Mouse (Mus musculus): ENCODE measurements around the gene Rabepk.
"Not testable (repeated sequence)": the region's sequence is repeated elsewhere in the genome, so short reads cannot be mapped to it uniquely, and the experiment has no call there.

The Rabepk gene

DNA sequence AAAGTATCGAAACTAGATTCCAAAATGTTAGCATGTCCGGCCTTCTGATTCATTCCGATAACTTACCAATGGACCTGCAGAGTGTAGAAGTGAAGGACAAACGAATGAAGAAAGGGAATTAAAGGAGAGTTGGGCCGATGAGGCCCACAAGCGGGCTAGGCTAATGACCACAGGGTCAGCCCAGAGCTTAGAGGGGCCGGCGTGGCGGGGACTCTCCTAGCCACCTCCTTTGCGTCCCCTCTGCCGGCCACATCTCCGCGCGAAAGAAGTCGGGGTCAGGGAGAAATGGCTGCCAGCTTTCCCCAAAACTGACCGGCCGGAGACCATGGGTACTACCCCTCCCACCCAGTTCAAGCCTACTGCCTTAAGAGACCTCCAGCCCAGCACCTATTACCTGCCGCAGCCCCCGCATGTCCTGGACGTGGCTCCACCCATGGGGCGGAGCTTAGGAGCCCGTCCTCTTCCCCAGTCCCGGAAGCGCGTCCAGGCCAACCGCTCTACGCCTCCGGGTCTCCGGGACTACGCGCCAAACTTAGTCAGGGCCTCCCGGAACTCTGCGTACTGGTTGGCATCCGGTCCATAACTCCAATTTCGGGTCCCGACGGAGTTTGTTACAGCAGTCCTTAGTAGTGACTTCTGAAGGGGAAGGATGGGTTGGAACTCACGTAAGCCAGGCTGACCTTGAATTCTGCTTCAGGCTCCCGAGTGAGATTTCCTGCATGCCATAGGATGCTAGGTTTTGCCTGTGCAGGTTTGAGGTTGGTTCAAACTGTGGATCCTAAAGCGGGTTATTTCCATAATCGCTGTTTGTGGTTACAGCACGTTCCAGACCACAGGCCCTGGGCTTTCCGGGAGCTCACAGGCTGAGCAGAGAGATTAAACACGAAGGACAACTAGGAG lies at the start of gene Rabepk:
Gene Rabepk, minus strand, starts transcription at position 556 of the 900 bp plus-strand sequence.
- peak; percentile 78 for DNase-seq (ENCODE audit: low spot score)

DNA sequence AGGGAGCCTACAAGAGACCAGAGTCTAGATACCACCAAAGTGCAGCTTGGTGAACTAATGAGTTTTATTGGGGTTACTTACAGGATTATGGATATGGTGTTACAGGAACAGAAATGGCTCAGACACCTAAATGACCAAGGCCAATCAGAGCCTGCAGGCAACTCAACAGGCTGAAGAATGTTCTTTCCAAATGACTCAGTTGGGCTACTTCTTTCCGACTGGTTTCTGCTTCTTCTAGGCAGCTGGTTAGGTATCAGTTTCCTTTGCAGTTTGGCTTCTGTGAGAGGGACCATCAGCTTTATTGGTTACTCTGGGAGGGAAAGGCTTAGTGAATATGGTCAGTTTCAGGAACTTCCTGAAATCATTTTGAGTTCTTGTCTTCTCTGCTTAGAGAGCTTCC lies 48.0 kb upstream of the Rabepk start:
- DNase-seq (ENCODE audit: low spot score), result no peak

DNA sequence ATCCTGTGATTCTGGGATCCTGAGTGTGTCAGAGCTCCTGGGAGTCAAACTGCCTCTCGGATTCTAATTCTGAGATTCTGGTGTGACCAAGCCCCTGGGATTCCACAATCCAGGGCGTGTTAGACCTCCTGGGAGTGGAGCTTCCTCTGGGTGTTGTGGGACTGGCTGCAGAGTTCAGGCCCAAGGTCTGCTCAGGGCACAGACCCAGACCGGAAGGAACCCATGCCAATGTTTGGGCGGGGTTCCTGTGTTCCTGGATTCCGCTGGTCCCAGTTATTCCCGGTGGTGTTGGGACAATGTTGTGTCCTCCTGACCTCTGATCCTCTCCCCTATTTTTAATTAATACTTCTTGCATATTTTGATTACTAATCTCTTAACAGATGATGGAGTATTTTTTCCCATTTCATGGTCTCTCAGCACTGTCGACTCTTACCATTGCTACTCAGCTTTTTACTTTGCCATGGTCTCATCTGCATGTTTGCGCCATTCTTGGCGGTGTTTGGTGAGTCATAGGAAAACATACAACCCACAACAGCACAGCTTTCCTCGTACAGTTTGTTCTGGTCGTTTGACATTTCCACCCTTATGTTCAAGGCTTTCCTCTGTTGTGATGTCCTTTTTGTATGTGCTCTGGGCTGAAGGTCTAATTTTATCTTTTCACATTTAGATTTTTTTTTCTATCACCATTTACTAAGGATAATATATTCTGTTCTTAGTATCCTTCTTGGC lies 43.7 kb upstream of the Rabepk start:
- no peak for DNase-seq (ENCODE audit: low spot score)

DNA sequence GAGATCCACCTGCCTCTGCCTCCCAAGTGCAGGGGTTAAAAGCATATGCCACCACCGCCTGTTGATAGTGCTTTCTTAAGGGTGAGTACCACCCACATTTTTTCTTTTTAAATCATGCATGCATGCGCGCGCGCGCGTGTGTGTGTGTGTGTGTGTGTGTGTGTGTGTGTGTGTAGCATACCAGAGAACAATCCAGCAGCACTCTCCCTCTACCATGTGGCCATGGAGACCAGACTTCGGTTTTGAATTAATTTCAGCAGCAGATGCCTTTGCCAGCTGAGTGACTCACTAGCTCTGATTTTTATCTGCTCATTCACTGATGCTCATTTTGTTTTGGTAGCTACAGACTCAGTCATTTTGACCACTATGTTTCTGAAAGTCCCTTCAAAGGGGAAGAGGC lies 42.0 kb upstream of the Rabepk start:
- no peak for DNase-seq (ENCODE audit: low spot score)

DNA sequence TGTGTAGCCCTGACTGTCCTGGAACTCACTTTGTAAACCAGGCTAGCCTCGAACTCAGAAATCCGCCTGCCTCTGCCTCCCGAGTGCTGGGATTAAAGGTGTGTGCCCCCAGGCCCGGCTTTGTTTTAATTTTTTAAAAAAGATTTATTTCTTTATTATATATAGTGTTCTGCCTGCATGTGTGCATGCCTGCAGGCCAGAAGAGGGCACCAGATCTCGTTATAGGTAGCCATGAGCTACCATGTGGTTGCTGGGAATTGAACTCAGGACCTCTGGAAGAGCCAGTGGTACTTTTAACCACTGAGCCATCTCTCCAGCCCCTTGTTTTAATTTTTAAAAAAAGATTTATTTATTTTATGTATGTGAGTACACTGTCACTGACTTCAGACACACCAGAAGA lies 40.4 kb upstream of the Rabepk start:
- not testable (repeated sequence) for DNase-seq (ENCODE audit: low spot score)

DNA sequence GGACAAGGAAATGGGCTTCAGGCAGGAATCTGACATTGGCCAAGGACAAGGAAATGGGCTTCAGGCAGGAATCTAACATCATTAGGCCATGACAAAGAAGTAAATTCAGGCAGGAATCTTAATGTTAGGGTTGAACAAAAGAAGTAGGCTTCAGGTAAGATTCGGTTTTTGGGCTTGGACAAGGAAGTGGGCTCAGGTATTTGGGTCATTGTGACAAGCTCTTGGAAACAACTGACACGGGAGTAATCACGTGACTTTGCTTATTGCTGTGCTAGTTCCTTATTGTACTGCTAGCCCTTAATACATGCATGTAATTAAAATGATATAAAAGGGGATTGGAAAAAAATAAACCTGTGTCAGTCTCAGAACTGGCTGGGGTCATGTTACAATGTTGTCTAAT lies 36.0 kb upstream of the Rabepk start:
- DNase-seq (ENCODE audit: low spot score), result no peak

DNA sequence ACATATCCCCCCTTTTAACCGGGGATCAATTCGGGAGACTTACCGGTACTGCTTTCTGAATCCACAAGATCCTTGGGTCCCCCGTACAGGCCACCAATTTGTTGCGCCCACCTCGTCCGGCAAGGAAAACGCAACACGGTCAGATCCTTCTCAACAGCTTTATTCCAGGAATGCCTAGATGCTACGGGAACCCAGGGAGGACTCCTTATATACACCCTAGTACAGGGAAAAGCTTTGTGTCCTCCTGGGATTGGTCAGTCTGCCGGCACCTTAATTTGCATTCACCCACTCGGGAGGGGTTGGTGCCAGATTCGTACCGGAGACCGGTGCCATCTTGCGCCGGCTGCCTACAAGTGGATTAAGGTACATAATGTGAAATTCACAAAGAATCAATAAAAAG lies 33.9 kb upstream of the Rabepk start:
- DNase-seq (ENCODE audit: low spot score), result no peak

DNA sequence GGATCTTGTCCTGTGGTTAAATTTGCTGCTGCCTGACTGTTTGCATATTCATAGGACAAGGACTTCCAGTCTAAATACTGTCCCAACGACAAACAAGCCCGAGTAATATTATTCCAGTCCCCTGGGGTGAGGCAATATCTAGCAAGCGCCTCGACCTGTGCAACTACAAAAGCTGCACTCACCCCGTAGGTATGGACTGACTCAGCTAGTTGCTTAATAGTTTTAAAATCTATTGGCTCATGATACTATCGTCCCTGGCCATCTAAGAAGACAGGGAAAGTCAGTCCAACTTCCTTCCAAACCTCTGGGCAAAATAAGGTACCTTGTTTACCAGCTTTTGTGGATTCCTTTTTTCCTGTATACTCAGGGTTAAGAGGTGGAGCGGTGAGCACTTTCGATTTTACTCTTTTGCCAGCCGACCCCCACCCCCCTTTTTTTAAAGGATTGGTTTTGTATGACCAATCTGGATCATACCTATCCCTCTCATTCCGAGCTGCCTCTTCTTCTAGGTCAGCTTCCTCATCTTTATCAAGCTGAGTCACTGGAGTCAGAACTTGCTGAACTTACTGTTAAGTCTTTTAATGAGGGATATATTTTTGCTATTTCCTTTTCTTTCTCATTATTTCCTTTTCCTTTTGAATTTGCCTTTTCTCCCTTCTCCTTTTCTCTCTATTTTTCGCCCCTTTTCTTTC lies 33.2 kb upstream of the Rabepk start, which contains the start of gene Gm34653:
Gene Gm34653, plus strand, starts transcription at position 242 of the 692 bp plus-strand sequence.
- not testable (repeated sequence) for DNase-seq (ENCODE audit: low spot score)

DNA sequence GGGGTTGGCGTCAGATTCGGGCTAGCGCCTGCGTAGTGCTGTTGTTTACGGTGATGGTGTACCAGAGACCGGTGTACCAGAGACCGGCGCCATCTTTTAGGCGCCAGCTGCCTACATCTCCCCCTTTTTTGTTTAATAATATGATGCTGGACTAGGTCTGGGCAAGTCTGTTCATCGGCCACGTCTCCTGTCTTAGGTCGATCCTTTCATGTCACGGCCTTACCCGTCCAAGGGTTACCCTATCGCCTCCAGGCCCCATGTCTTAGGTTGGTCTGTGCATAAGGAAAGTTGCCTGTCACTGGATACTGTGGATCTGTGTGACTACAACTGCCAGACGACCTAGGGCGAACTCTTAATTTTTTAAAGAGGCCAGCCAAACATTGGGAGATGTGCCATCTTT lies 30.4 kb upstream of the Rabepk start:
- DNase-seq (ENCODE audit: low spot score), result not testable (repeated sequence)

DNA sequence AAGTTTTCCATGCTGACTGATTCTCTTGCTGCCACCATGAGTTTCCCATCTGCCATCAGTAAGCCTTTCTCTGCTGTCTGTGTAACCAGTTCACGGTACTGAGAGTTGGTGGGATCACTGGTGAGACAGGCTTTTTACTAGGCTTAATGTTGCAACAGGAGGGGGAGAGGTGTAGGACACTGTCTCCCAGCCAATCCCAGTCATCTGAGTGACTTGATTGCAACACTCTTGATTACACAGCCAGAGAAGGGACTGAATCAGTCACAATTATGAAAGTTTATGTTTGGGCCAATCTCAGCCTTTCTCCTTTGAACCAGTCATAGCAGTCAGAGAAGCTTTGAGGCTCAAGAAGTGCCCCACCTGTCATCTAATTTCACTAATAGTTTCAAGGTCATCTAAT lies 28.3 kb upstream of the Rabepk start:
- no peak for DNase-seq (ENCODE audit: low spot score)

DNA sequence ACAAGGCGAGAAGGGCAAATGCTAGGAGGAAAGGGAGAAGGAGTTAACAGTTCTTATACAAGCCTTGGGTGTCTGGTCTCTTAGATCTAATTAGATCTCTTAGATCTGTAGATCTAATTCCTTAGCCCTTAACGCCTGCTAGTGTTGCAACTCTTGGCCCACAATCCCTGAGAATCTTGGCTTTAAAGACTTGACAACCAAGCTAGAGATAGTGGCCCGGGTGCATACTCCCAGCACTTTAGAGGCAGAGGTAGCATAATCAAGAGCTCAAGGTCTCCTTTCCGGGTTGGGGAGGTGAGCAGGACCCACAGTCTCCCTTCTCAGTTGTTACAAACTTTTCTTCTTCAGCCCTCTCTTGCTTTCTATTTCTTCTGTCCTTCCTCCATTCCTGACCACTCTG lies 27.9 kb upstream of the Rabepk start:
- no peak for DNase-seq (ENCODE audit: low spot score)

DNA sequence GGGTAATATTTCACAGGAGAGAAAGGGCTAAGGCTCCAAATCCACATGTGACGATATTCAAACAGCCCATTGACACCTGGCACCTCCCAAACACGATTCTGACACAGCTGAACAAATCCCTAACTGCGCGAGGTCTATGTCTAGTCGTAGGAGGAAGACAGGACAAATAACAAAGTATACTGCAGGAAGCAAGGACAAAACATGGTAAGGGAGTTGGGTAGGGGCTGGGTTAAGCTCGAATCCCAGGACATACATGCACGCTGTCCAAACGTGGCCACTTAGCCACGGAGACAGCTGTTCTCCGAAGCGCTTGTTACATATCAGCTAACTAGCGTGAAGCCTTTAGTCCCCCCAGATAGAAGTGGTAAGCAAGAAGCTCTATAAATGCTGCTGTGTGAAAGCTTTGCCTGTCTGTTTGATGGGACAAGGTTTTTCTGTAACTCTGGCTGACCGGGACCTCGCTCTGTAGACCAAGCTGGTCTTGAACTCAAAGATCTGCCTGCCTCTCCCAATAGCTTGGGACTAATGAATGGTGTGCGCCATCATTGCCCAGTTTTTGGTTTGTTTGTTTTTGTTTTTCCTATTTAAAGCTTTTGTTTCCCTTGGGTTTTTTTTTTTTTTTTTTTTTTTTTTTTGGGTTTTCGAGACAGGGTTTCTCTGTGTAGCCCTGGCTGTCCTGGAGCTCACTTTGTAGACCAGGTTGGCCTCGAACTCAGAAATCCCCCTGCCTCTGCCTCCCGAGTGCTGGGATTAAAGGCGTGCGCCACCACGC lies 26.9 kb upstream of the Rabepk start:
- DNase-seq (ENCODE audit: low spot score), result peak; percentile 11

DNA sequence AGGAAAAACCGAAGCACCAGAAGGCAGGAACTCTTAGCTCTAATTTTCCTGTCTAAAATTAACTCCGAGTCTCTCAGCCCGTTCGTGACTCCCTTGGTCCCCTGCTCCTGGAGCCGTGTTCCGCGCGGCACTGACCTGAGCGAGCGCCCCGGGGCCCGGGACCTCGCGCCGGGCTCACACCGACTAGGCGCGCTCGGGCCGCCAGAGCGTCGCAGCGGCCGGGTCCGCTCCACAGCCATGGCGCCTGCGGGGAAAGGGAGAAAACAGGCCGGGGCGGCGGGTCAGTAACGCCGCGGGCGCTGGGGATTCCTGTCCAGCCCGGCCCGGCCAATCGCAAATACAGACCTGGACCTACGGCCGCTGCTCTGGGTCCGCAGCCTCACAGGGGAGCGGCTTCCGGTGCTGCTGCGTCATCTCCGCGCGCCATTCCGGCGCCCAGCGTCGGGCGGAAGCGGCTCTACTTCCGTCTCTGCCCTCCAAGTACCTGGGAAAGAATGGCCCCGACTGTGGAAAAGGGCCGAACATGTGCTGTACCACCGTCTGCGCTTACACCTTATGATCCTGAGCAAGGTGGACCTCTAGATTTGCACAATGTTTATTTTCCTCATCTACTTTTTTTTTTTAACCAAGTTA lies 26.2 kb upstream of the Rabepk start, which contains the start of gene Fbxw2:
Gene Fbxw2, minus strand, starts transcription at position 485 of the 633 bp plus-strand sequence.
- peak; percentile 90 for DNase-seq (ENCODE audit: low spot score)

DNA sequence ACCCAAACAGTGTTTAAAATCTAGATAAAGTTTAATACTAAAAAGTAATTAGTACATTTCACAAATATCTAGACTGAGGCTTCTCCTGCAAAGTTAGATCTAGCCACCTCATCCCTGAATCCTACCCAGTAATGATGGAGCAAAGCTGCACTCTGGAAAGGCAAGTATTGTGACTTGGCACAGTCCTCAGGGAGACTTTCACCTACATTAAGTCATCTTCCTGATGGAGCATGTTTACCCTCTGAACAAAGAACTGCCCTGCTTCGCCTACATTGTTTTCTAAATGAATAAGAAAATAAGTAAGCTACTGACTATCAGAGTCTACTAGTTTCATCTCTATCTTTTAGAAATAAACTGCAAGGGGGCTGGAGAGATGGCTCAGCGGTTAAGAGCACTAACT lies 18.8 kb upstream of the Rabepk start:
- no peak for DNase-seq (ENCODE audit: low spot score)

DNA sequence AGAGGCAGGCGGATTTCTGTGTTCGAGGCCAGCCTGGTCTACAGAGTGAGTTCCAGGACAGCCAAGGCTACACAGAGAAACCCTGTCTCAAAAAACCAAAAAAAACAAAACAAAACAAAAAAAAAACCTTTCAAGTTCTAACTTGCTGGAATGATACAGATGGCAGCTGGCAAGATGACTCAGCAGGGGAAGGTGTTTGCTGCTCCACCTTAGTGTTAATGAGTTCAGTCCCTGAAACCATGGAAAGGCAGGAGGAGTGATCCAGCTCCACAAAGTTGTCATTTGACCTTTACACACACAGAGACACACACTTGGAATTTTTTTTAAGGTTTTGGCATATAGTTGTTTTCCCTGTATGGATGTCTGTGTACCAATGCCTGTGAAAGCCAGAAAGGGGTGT lies 16.2 kb upstream of the Rabepk start:
- not testable (repeated sequence) for DNase-seq (ENCODE audit: low spot score)

DNA sequence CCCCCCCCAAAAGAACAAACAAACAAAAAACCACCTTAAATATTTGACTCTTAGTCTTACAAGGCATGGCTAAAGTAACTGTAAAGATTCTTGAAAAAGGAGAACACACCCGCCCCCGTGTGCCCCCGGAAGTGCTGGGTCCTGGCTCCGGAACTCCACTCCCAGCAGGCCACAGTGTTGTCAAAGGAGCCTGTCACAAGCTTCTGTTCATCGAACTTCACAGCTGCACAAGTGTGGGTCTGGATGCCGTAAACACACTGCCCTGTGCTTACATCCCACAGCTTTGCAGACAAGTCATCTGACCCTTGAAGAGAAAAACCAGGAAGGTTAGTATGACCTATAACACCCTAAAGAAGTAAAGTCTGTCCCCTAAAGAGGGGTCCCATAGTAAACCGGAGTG lies 13.0 kb upstream of the Rabepk start:
- DNase-seq (ENCODE audit: low spot score), result no peak

DNA sequence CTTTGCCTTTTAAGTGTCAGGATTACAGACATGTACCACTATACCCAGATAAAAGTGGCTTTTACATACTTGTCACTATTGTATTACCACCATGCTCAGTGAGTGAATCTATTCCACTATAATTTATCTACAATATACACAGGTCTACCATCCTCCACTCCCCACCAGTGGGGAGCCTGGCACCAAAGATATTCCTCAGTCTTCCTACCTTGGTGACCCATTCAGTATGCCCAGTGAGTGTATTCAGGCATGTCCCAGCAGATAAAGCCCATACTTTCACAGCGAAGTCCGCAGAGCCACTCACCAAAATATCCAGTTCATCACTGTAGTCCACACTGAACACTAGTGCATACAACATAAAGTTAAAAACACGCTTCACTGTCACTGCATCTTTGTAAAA lies 11.1 kb upstream of the Rabepk start:
- DNase-seq (ENCODE audit: low spot score), result no peak

DNA sequence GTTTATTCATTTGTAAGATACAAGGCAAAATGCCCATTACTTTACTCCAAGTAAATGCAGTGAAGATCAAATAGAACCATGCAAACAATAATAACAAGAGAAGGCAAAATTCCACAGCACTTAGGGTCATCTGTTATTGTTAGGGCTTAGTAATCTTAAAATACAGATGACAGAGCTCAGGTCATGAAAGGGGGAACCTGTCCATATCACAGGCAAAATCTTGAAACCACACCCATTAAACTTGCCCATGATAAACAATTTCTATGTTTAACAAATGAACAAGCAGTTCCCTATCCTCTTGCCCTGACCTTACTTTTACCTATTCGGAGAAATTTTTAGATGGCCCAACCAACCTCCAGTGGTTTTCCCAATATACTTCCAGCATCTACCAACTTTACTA lies 9.9 kb upstream of the Rabepk start:
- DNase-seq (ENCODE audit: low spot score), result no peak

DNA sequence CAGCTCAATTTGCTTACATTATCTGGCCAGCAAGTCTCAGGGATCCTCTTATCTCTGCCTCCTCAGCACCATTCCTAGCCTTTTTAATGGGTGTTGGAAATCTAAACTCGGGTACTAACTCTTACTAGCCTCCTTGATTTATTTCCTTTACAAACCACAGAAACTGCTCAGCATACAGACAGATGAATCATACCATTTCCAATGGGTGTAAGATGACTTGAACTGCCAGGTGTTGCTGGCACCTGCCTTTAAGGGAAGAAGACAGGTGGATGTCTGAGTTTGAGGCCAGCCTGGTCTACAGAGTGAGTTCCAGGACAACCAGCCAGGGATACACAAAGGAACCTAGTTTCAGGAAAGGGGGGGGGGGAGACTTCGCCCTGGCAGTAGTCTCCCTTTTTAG lies 8.3 kb upstream of the Rabepk start:
- no peak for DNase-seq (ENCODE audit: low spot score)

DNA sequence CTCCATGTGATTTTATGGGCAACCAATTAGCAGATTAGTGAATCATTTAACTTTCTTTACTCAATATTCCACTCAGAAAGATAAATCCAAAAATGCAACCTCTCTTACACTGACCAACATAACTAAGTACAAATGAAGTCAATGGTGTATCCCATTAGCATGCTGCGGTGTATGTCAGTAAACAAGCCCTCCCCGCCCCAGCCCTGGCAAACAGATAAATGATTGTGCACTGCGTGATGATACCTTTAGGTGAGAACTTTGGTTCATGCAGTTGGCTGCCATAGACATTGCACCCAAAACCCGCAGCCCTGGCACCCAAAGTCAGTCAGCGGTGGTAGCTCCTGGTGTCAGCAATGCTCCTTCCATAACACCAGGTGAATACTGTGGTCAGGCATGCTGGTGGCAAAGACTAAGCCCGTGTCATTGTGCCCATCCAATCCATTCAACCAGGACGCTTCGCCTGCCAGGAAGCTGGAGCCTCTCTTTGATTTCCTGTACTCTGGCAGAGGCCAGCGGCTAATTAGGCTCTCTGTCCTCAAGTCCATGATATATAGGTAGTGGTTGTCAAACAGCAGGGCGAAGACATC lies 5.7 kb upstream of the Rabepk start:
- no peak for DNase-seq (ENCODE audit: low spot score)

DNA sequence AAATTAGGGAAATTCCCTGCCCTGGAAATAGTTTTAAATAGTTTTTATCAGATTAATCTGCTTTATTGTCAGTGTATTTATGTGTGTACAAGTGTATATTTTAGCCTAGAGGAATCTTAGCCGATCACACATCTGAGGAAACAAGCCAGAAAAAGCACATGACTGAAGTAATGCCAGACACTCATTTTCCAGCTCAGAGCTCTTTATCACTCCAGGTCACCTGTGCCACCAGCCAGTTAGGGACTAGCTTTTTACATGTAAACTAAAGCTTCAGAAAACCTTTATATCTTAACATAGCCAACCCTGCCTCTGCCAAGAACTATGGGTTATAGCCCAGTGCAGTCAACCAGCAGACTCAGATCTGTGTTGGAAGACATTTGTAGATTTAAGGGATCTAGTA lies 5.1 kb upstream of the Rabepk start:
- no peak for DNase-seq (ENCODE audit: low spot score)
